Mouse (Mus musculus) heart, postnatal 10 days (tissue): ENCODE results near the gene 2310007B03Rik. TPM values are rescaled to one million over a fixed set of nuclear protein-coding genes. Genes with fewer than 3 reads are reported as not detected.

Experiments used
- DNase-seq, 2 experiments: peaks; one replicate each; pipeline ENCODE4 v3.0.0; 2021
- intact Hi-C: fragments of 180-260 bp; cut with DNase I; formaldehyde crosslinking; loops from one replicate; pipeline ENCODE4 v1.15.1; 2025
- total RNA-seq, 2 experiments: library from RNA; stranded (reverse); gene quantifications; 2 replicates each; pipeline ENCODE4 v1.2.3; 2021

Gene 2310007B03Rik
- total RNA-seq, 2 experiments from 2014 or later, result not detected

DNA sequence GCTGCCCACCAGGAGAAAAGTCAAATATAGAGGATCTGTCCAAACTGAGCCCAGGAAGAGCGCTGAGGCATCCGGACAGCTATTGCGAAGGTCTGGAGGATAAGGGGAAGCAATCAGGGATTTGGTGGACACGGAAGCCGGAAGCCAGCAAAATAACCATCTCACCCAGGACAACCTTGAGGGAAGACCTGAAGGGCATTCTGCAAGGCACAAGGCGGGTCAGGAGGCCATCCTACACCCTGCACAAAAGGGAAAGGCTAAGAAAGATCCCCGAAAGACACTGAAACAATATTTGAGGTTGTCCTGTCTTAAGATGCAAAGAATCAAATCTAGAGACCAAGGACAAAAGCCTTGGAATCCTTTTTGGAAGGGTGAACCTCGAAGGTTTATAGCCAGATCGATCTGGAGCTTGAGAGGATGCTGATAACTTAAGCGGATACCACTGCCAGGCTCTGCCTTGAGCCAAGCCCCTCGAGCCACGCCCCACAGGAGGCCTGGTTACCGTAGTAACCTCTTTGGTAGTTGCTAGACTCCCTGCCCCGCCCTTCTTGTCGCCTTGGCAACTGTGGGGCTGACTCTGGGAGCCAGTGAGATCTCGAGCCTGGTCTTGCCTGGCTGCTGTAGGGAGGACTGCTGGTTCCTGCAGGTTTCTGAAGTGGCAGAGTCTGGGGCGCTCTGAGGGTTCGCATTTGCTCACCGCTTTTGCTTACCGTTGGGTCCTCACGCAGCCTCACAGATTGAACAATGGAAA is 45.9 kb downstream of the 2310007B03Rik start:
- peak; percentile 56 to 60 for DNase-seq
- intact Hi-C loops, result no loop called here

DNA sequence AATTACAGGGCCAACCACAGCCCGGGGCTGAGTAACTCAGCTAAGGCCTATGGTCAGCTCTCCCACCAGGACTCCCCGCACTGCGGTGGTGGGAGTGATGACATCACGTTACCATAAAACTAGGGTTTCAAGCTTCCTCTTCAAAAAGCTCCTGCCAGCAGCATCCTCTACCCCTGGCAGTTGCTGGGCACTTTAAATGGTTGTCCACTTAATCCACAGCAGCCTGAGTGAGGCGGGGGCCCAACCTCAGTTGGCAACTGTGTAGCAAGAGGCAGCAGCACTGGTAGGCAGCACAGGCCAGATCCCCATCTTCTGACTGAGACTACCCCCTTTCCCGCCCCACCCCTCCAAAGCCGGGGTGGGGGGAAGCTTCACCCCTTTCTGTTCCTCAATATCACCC is 58.0 kb downstream of the 2310007B03Rik start:
- DNase-seq, result no peak
- intact Hi-C loops, result no loop called here

DNA sequence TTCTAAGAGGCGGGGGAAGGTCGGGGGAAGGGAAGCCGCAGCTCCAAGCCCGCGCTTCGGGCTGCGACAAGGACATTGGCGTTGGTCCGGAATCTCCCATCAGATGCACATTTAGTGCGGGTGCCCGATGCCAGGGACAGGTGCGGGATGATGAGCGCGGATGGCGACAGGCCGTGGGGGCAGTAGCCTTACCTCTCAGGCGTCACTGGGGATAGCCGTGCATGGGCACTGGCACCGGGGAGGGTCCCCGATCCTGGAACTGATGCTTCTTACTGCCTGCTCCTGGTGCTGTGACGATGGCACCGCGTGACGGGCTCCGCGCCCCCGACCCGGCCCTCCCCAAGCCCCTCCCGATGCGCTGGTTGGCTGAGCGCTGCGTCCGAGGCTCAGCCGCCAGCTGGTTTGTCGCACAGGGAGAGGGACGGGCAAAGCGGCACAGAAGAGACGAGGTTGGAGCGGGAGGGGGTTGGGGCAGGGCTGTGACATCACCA is 59.1 kb downstream of the 2310007B03Rik start, which contains the start of gene Kif1a:
Gene Kif1a (minus strand): TSS at position 381 of the 491 bp plus-strand sequence.
- peak; percentile 23 to 31 for DNase-seq
- intact Hi-C loops, result no loop called here

Other genes starting within 250 kb of the 2310007B03Rik start
- gene Capn10, start 226.6 kb downstream of the 2310007B03Rik start, total RNA-seq, result 10 to 100 TPM in 1 of 2 experiments, 1 to 10 TPM in 1; 9.9 to 10.9 TPM
- gene Gpr35, start 210.1 kb downstream of the 2310007B03Rik start, total RNA-seq, result under 1 TPM; 0.29 to 0.45 TPM
- not detected for gene Aqp12, start 154.6 kb downstream of the 2310007B03Rik start, total RNA-seq
- gene Kif1a, start 59.0 kb downstream of the 2310007B03Rik start, total RNA-seq, result 1 to 10 TPM; 3.1 to 3.4 TPM
- not detected for gene Agxt, start 25.7 kb downstream of the 2310007B03Rik start, total RNA-seq
- gene Crocc2, start 7.8 kb upstream of the 2310007B03Rik start, total RNA-seq, result under 1 TPM; 0.19 to 0.37 TPM
- 10 to 100 TPM; 11.4 to 17.6 TPM for gene Sned1, start 74.9 kb upstream of the 2310007B03Rik start, total RNA-seq
- gene Mterf4, start 145.0 kb upstream of the 2310007B03Rik start, total RNA-seq, result 10 to 100 TPM; 14.1 to 14.9 TPM
- 10 to 100 TPM; 29.9 to 35.2 TPM for gene Ppp1r7, start 181.9 kb upstream of the 2310007B03Rik start, total RNA-seq
- gene Pask, start 182.5 kb upstream of the 2310007B03Rik start, total RNA-seq, result 1 to 10 TPM; 2.7 to 4.2 TPM
- gene Ano7, start 213.0 kb upstream of the 2310007B03Rik start, total RNA-seq, result not detected